Mouse (Mus musculus) ovary, adult 18-20 months (tissue): ENCODE results near the gene Icam2.
A peak's percentile ranks its signal among the peaks of the same experiment; 100 is the strongest.

ENCODE experiments used
- DNase-seq: peaks from one replicate; pipeline ENCODE4 v3.0.0; 2022; ENCODE audit warnings: low spot score, mixed read lengths

Icam2 gene

DNA sequence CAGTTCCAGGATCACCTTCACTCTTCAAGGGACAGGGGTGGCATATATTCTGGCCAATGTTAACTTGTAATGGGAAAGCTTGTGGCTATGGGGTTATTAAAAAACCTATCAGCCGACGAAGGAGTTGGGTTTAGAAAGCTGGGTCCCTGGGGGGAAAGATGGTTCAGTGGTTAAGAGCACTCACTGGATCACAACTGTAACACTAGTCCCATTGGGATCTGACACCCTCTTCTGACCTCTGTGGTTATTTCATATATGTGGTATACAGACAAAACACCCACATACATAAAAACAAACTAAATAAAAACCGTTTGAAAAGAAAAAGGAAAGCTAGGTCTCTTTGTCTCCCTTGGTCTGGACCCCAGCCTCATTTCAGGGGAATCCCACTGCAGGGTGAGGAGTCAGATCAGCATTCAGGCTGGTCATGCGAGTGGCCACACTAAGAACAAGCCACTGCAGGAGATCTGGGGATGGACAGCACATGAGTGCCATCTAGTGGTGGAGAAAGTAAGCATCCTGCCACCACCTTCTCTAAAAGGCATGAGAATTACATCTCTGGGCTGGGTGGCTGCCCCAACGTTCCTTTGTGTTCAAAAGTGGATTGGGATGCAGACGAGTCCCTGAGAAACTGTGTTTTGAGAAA, 3.8 kb upstream of the Icam2 start:
- peak; percentile 19 for DNase-seq

DNA sequence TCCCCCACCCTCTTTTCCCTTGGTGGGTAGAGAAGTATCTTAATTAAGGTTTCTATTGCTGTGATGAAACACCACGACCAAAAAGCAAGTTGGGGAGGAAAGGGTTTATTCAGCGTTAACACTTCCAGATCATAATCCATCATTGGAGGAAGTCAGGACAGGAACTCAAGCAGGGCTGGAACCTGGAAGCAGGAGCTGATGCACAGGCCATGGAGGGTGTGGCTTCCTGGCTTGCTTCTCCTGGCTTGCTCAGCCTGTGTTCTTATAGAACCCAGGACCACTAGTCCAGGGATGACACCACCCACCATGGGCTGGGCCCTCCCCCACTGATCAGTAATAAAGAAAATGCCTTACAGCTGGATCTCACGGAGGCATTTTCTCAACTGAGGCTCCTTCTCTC, 2.9 kb upstream of the Icam2 start:
- no peak for DNase-seq

GRCm38 (mm10) chr11:106389611-106390010, 1.7 kb upstream of the Icam2 start:
- DNase-seq = no peak

GRCm38 (mm10) chr11:106387020-106387419, 855 bp downstream of the Icam2 start:
- no peak for DNase-seq

DNA sequence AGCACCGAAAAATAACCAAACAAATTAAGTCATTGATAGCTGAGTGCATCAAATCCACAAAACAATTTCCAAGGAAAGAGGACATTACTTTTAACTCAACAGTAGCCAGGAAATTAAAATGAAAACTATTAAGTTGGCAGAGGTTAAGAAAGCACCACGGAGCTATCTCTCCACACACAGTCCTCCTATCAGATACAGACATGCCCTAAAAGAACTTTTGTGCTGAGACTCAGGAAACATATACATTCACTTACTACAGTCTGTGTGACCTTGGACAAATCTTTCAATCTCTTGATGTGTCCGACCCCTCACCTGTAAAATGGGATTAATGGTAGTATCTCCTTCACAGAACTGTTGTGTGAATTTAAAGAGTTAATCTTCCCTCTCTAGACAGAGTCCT, 1.5 kb downstream of the Icam2 start:
- no peak for DNase-seq

GRCm38 (mm10) chr11:106383051-106383790, 4.7 kb downstream of the Icam2 start:
- DNase-seq = no peak

GRCm38 (mm10) chr11:106382424-106382823, 5.5 kb downstream of the Icam2 start:
- DNase-seq = no peak

DNA sequence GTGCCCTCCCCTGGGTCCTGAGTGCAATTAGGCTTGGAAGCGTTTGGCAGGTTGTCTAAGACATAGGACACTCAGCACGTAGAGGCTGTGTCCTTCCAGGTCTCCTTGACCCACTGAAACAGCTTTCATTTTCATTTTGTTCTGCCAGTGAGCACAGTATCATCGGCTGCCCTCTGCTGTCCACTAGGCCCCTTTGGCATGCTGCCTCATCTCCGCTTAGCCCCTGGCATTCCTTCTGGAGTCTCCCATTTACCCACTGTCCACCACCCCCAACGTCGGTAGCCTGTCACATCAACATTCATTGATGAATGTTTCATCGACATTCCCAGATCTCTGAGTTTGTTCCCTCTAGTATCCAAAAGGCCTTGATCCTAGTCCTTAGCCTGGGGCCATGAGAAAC, 6.0 kb downstream of the Icam2 start:
- DNase-seq = no peak

DNA sequence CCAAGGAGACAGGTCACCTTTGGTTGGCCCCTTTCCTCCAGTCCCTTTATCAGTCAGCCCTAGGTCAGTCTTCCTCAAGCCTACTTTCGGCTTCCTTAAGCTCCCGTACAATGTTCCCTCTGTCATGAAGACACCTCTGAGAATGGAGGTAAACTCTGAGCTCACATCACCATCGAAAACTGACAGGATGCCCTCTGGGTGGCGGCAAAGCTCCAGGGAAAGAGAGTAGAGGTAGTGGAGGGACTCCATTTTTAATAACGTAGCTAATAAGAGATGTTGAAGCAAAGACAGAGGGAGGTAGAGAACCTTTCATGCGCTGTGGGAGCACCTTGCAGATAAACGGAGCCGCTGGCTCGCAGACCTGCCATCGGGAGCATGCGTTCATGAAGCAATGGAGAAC, 6.9 kb downstream of the Icam2 start:
- no peak for DNase-seq

DNA sequence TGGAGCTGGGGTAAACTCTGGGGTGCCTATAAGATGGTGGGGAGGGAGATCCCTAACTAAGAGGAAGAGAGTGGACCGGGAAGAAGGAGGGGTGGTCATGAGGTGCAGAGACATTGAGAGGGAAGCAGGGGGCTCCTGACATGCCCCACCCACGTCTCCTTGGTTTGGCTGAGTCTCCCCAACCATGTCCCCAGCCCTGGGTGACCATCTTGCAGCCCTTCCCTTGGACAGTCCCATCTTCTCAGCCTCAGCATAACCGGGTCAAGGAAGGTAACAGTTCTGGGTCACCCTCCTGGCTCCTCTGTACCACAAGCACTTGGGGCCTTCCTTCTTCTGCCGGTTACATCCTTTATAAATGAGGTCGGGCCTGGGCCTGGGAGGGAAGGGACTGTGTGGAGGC, 12.9 kb downstream of the Icam2 start:
- no peak for DNase-seq

DNA sequence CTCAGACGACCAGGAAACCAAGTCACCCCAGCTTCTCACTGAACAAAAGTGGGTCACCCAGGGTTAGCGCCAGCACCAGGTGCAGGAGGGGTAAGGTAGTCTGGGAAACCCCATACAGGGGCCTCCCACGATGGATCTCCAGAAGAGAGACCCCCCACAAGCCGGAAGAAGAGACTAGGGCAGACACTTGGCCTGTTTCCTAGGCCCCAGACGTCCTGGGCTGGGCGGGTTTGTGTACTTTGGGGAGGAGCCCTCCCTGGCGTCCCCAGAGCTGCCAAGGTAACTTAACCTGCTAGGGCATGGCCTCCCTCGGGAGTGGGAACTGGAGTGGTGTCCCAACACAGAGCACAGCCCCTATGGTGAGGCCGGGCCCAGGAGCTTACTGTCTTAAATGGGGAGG, 13.3 kb downstream of the Icam2 start:
- no peak for DNase-seq

DNA sequence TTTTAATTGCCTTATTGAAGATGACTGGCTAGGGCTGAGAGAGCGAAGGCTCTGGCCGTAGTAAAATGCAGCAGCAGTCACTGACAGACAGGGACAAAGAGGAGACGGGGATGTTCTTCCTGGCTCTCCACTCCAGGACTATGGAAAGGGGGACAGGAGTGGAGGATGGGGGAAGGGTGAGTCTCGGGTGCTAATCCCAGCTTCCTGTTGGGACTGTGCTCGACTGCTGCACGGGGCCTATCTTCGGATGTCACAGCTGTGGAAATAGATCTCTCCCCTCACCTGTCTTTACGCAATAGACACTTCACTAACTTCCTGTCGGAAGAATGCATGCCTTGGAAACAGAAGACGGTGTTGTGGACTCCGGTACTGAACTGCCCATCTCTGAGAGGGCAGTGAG, 13.9 kb downstream of the Icam2 start:
- DNase-seq = no peak

- DNase-seq = peak; percentile 54
Measured at GRCm38 (mm10) chr11:106366316-106366715, 21.6 kb downstream of the Icam2 start.

GRCm38 (mm10) chr11:106365366-106365765, 22.5 kb downstream of the Icam2 start, which contains the start of gene Prr29:
TSS of gene Prr29 (plus strand) at chr11:106365472.
- DNase-seq = no peak

GRCm38 (mm10) chr11:106364712-106365111, 23.2 kb downstream of the Icam2 start:
- DNase-seq = peak; percentile 11

- no peak for DNase-seq
Measured at GRCm38 (mm10) chr11:106359350-106359749, 28.5 kb downstream of the Icam2 start.

DNA sequence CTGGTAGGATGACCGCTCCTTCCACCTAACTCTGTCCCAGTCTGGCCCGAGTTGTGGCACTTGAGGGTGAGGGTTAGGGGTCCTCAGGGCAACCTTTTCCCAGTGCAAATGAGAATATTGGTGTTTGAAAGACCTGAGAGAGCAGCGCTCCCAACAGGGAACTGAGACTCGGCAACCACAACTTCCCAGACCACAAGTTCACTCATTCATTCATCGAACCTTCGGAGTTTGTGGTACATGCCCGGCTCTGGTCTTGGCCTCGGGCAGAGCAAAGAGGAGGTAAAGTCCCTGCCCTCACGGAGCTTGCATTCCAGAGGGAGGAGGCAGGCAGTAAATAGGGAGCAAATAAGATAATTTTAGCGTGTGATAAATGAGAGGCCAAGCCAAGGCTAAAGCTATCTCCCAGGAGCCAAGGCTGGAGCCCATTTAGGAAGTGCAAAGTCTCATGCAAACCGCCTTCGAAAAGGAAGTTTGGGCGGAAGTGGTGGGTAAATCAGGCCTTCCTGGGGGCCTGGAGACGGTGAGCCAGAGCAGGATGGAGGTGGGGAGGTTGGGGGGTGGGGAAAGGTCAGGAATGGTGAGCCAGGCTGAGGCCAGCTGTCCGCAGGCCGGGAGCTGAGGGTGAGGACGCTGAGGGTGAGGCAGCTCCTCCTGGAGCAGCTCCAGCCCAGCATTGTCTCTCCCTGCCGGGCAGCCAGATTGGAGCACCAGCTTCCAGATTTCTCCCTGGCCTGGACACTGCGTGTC, 32.3 kb downstream of the Icam2 start:
- DNase-seq = peak; percentile 28

DNA sequence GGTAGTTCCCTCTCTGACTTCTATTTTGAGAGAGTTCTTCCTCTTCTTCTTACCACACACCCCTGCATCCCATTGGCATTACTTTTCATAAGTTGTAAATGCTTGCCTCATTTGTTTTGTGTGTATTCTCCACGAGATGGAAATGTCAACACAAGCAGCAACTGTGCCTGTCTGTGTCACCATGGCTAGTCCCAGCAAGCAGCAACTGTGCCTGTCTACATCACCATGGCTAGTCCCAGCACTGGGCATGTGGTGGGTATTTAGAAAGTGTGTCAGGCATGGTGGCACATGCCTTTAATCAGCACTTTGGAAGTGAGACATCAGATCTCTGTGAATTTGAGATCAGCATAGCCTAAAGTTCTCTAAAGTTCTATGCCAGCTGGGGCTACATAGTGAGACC, 33.7 kb downstream of the Icam2 start:
- DNase-seq = no peak

- DNase-seq = no peak
Measured at GRCm38 (mm10) chr11:106353188-106353587, 34.7 kb downstream of the Icam2 start, which contains the start of gene Scn4a. TSS of gene Scn4a (minus strand) at chr11:106353288.

DNA sequence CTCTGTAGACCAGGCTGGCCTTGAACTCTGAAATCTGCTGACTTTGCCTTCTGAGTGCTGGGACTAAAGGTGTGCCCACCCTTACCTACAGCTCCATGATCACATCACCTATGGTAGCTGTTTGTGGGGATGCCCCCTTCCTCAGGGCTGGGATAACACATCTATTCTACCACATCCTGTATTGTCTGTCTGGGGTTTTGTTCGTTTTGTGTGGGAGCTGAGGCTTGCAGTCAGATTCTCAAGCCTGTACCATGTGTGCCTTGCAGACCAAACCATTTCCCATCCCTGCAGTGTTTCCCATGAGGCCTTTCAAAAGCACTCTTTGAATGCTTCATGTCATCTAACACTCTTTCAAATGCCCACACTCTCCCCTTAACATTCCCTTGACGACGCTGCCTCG, 35.9 kb downstream of the Icam2 start:
- no peak for DNase-seq

DNA sequence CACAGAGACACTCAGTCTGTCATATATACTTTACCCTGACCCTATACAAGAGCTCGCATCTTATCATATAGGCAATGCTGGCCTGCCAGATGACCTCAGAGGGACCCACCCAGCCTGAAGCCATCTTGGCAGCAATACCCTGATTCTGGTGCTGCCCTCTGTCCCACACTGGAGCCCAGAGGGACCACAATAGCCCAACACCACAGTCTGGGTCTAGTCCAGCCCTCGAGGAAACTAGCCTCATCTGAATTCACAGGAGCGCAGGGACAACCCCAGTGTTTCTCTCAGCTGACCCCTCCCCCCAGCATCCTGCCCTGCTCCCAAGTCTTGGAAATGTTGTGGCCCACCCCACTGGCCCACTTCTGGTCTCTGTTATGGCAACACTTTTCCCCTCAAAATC, 36.6 kb downstream of the Icam2 start:
- no peak for DNase-seq

DNA sequence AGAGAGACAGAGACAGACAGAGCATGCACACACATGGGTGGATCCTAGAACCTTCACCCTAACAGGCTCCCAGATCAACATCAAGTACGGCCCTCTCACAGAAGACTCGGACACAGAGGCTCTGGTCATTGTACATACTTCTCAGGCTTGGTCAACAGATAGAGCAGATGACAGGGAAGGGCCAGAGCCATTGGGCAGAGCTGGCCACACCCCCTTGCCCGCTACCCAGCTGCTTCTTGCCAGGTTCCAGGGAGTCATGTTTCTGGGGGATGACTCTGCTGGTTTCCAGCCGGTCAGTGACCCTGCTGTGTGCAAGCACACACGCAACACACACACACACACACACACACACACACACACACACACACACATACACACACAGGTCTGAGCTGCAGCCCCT, 37.0 kb downstream of the Icam2 start:
- DNase-seq = no peak

DNA sequence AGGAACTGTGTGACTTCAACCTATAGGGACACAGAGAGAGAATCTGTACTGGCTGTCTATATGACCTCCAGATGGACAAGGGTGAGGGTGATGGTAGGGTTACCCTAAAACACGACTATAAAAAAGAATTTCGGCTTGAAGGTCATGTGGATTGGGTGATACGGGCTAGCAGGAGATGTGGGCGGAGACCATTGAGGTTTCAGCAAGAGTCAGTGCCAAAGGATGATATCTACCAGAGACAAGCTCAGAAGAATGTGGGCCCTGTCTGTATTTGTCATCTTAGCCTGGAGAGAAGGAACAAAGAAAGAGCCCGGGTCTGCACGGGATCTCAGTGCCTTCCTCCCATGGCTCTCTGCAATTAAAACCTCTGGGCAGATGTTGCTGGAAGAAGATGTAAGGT, 38.1 kb downstream of the Icam2 start:
- DNase-seq = no peak
